Mouse (Mus musculus) frontal cortex, postnatal 10 days (tissue): ENCODE measurements around the gene Slc39a8.

Experiments
- DNase-seq, 2 experiments: peaks; one replicate each; pipeline ENCODE4 v3.0.0; 2022; ENCODE audit warnings: low spot score in 2 of 2, mixed read lengths in 1 of 2

Slc39a8 gene

DNA sequence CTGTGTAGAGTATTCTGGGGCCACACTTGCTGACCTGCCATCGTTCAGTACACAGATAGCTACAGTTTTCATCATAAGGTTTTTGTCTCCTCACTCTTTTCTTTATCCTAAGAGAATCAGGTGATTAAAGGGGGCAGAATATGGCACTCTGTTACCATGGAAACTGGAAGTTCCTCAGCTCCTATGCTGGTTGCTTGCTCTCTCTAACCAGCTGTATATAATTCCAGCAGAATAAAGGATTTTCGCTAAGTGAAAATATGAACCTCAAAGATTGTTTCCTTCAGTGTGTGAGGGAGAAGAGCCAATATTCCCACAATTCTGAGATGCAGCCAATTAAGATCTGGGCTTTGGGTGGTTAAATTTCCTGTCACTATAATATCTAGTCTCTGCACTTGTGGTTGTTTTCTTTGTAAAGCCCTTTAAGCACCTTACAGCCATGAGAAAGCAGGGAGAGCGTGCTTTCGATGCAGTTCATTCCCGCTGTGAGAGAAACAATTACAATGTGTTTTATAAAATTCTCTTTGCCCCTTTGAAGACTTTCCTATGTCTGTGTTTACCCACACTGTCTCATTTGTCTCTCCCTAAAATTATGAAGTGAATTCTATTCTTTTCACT is 93.6 kb downstream of the Slc39a8 start:
- no peak for DNase-seq

DNA sequence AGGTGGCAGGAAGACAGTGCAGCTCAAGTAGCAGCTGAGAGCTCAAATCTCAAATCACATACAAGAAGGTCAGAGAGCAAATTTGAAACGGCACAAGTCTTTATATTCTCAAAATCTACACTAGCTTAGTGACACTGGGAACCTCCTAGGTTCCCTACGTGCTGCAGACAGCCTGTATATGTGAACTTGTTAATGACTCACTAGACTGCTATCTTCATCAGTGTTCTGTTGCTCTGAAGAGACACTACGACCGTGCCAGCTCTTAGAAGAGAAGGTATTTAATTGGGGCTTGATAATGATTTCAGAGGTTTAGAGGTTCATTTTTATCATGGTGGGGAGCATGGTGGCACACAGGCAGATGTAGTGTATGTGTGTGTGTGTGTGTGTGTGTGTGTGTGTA is 94.2 kb downstream of the Slc39a8 start:
- DNase-seq: no peak

DNA sequence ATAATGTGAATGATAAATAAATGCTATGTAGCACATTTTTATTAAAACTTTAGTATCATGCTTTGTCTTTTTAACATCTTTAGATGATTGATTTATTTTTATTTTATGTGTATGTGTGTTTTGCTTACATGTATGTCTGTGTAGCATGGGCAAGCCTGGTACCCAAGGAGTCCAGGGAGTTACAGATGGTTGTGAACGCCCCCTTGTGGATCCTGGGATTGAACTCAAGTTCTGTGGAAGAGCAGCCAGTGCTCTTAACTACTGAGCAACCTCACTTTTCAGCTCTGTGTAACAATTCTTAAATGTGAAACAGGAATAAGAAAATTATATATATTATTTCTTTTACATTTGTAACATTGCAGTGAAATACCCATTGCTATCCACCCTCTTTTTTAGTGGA is 101.7 kb downstream of the Slc39a8 start:
- no peak for DNase-seq

DNA sequence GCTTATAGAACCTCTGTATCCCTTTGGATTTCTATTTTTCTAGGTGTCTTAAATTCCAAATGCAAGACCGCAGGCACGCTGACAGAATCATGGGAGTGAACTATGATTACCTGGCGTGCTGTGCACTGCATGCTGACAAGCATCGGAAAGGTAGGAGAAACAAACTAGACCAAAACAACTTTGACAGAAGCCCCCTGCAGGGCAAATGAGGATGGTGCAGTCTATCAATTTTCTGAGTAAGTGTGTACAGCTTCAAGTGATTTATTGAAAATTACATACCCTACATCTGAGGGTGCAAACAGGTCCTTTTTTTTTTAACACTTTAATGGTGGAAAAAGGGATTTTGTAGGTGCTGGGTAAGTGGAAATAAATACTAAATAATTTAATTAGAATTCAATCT is 103.1 kb downstream of the Slc39a8 start:
- no peak for DNase-seq

DNA sequence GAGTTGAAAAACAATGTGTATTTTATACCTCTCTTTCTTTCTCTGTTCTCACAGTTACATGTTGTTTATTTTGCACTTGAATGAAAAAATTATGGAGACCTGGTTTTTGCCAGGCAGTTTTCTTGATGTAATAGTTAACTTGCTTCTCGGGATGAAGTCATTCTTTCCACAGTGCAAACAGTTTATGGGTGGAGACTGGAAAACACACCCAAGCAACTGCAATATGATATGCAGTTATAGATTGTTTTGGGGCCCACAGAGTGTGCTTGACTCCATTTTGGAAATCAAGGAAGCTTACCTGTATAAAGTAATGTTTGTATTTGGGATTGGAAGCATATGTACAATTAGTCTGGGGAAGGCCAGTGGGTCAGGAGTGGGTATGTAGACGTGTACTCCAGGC is 112.4 kb downstream of the Slc39a8 start:
- no peak for DNase-seq
